Mouse (Mus musculus) megakaryocyte, embryonic 14.5 days (primary cell): ENCODE data around the gene Fgfr2.

ENCODE experiments used
- FLI1 ChIP-seq: IDR thresholded peaks from 2 replicates; pipeline ENCODE4 v1.6.1; 2012; ENCODE audit warnings: low read length, inconsistent platforms, mixed read lengths
- GATA1 ChIP-seq: IDR thresholded peaks from 3 replicates; pipeline ENCODE4 v1.6.1; 2012; ENCODE audit warnings: mixed read lengths, low read length, inconsistent platforms, borderline replicate concordance

DNA sequence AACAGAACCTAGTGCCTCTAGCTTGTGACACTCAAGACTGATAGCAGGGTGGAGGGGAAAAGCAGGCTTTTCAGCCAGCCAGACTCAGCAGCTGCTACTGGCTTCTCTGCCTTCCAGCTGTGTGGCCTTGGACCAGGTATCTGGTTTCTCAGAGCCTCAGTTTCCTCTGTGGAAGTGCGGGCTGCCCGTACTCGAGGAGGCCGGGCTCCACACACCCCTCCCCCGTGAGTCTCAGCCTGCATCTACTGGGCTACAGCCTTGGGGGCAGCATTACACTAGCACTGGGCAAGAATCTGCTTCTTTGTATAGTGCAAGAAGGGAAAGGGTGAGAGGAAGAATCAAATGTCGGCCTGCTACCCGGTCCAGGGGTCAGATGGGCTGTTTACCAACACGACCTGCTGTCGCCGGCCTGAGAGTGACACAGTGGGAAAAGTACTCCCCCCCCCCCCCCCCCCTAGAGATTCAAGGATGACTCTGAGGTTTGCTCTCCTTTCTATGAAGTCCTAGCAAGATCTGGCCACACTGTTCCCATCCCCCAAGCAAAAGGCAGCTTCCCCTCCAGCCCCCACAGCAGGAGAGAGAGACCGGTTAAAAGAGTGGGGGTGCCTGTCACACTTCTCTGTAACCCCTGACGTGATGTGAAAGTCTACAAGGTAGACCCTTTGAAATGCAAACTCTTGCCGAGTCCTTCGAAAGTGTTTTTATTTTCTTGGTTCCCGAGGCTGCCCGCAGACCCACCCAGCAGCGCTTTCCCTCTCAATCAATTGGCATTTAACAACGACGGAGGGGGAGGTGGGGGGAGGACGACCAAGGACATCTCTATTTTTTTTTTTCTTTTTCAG lies 314.1 kb downstream of the Fgfr2 start:
- TF ChIP-seq GATA1 = no peak
- no peak for TF ChIP-seq FLI1
